24 mouse cellular contexts compared by ENCODE assay signal in genomic region chr6:98808046-98808445, GRCm38 (mm10).
"Had no signal": no experiment of that assay in that cellular context is flagged by ENCODE, and none has a peak within 500 bp of the region (broad histone marks: within the 10 kb centered on the region; RNA-seq: fewer than 3 reads in every experiment).

No protein-coding gene starts in this region.

- H3K9me3 ChIP-seq: limb, embryonic 10.5 days; liver, embryonic 12.5 days; liver, embryonic 15.5 days; lung, embryonic 15.5 days; midbrain, embryonic 10.5 days had no signal

- H3K27me3 ChIP-seq: limb, embryonic 13.5 days; liver, embryonic 12.5 days; liver, embryonic 15.5 days; lung, embryonic 15.5 days; megakaryocyte, embryonic 14.5 days; midbrain, embryonic 13.5 days had no signal

- H3K27ac ChIP-seq: kidney, postnatal 0 days; left cerebral cortex, adult 2 months; limb, embryonic 10.5 days; limb, embryonic 13.5 days; liver, embryonic 12.5 days; liver, embryonic 15.5 days; lung, embryonic 15.5 days; midbrain, embryonic 10.5 days; midbrain, embryonic 13.5 days; stomach, postnatal 0 days had no signal

- H3K9ac ChIP-seq: limb, embryonic 13.5 days; liver, embryonic 12.5 days; liver, embryonic 15.5 days; lung, embryonic 15.5 days; midbrain, embryonic 13.5 days had no signal

- H3K4me2 ChIP-seq: limb, embryonic 13.5 days; liver, embryonic 12.5 days; liver, embryonic 15.5 days; lung, embryonic 15.5 days; midbrain, embryonic 13.5 days had no signal

- H3K36me3 ChIP-seq: limb, embryonic 10.5 days; limb, embryonic 13.5 days; liver, embryonic 12.5 days; liver, embryonic 15.5 days; lung, embryonic 15.5 days; midbrain, embryonic 10.5 days; midbrain, embryonic 13.5 days had no signal

- ATAC-seq: intestine, postnatal 0 days; liver, embryonic 12.5 days; midbrain, embryonic 13.5 days; midbrain, embryonic 16.5 days had no signal

- H3K4me3 ChIP-seq: left cerebral cortex, adult 2 months; limb, embryonic 10.5 days; limb, embryonic 13.5 days; liver, embryonic 12.5 days; liver, embryonic 15.5 days; lung, embryonic 15.5 days; megakaryocyte, embryonic 14.5 days; midbrain, embryonic 10.5 days; midbrain, embryonic 13.5 days; myocyte had no signal

- H3K4me1 ChIP-seq: limb, embryonic 10.5 days; limb, embryonic 13.5 days; liver, embryonic 12.5 days; liver, embryonic 15.5 days; megakaryocyte, embryonic 14.5 days; midbrain, embryonic 10.5 days; midbrain, embryonic 13.5 days had no signal

- DNase-seq: kidney, adult 2 months; kidney, postnatal 25 days; layer of hippocampus, postnatal 36 days; liver; lung, adult 18-20 months; lung, postnatal 10 days; lung, postnatal 36 days; right cerebral cortex, adult 18-20 months; right cerebral cortex, postnatal 14 days; right cerebral cortex, postnatal 4 days had no signal
